Comparison of ENCODE assay signal across 9 mouse cellular contexts in genomic region chr13:24832131-24832810, GRCm38 (mm10). TPM values are rescaled to one million over a fixed set of nuclear protein-coding genes. Genes with fewer than 3 reads are reported as not detected.
DNase-seq lines count a peak whose midpoint lies in the region; ATAC-seq lines count a peak whose summit lies in the region.
"Had no signal": no experiment of that assay in that cellular context is flagged by ENCODE, and none has a peak within 500 bp of the region (broad histone marks: within the 10 kb centered on the region; RNA-seq: fewer than 3 reads in every experiment).

No protein-coding gene starts in this region.

- H3K9ac ChIP-seq in limb, embryonic 15.5 days: peak overlapping the region; percentile 95

- DNase-seq in frontal cortex, postnatal 25 days (ENCODE audit: low spot score in 2 of 2): no peak
- DNase-seq in 416B (ENCODE audit: low read depth): peak; percentile 44
- no peak for DNase-seq in right cerebral cortex, adult 18-20 months
- no peak for DNase-seq in cerebellum, adult 9-10 months
- DNase-seq in cerebellum, postnatal 36 days: no peak

- H3K4me1 ChIP-seq in limb, embryonic 15.5 days: peaks cover 22% of the 10 kb centered on the region

- no peaks in the 10 kb centered on the region for H3K9me3 ChIP-seq in limb, embryonic 15.5 days

- peak overlapping the region; percentile 92 for H3K27ac ChIP-seq in limb, embryonic 15.5 days

- ATAC-seq in frontal cortex, adult (ENCODE audit: low TSS enrichment): peak; percentile 8; the same call in 1 of the 2 replicates
- 0 out of 2 replicates have a peak, but pooled peaks have one; percentile 12 for ATAC-seq in erythroblast, adult 5-6 weeks (replicated peaks; ENCODE audit: low FRiP score, poor library complexity, severe bottlenecking)
- no peak for ATAC-seq in limb, embryonic 15.5 days (ENCODE audit: insufficient number of reproducible peaks, low FRiP score, low TSS enrichment, low read depth)

- no peaks in the 10 kb centered on the region for H3K27me3 ChIP-seq in limb, embryonic 15.5 days

- peaks cover 2% of the 10 kb centered on the region for H3K36me3 ChIP-seq in limb, embryonic 15.5 days

- WGBS in limb, embryonic 15.5 days: 3% methylated on average over 21 of the region's 21 CpGs

- peak overlapping the region; percentile 66 for H3K4me2 ChIP-seq in limb, embryonic 15.5 days

- H3K4me3 ChIP-seq in limb, embryonic 15.5 days: peak overlapping the region; percentile 95

RNA-seq across cellular contexts. Expression of gene Tdp2, which starts 0.8 kb away (rescaled TPM):
- 16.3 and 25.7 TPM in 2 replicates for total RNA-seq in erythroblast, adult 5-6 weeks (2015; ENCODE audit: low replicate concordance)
- 16.3 and 17.6 TPM in 2 replicates for total RNA-seq in erythroblast, adult 5-6 weeks (2017; ENCODE audit: low replicate concordance)
- 44.3 and 46.2 TPM in 2 replicates for polyA plus RNA-seq in limb, embryonic 15.5 days (2015; fragmentation: Nextera tagmentation; extraction: Ambion mirVana)

RNA-seq across cellular contexts. Expression of gene Acot13, which starts 0.9 kb away (rescaled TPM):
- 27.8 and 32.5 TPM in 2 replicates for total RNA-seq in erythroblast, adult 5-6 weeks (2015; ENCODE audit: low replicate concordance)
- 12.4 and 17.3 TPM in 2 replicates for total RNA-seq in erythroblast, adult 5-6 weeks (2017; ENCODE audit: low replicate concordance)
- polyA plus RNA-seq in limb, embryonic 15.5 days (2015; fragmentation: Nextera tagmentation; extraction: Ambion mirVana): 66.3 and 75.3 TPM in 2 replicates

RNA-seq across cellular contexts. Expression of gene D130043K22Rik, which starts 12.7 kb away (rescaled TPM):
- 0.21 TPM in 1 of 2 replicates, not detected in the other for total RNA-seq in erythroblast, adult 5-6 weeks (2015; ENCODE audit: low replicate concordance)
- 0.14 and 0.34 TPM in 2 replicates for total RNA-seq in erythroblast, adult 5-6 weeks (2017; ENCODE audit: low replicate concordance)
- polyA plus RNA-seq in limb, embryonic 15.5 days (2015; fragmentation: Nextera tagmentation; extraction: Ambion mirVana): 0.04 and 0.06 TPM in 2 replicates
- total RNA-seq: hematopoietic stem cell, adult 5-6 weeks had no signal

RNA-seq across cellular contexts. Expression of gene BC005537, which starts 30.8 kb away (rescaled TPM):
- total RNA-seq in erythroblast, adult 5-6 weeks (2015; ENCODE audit: low replicate concordance): 110 and 132 TPM in 2 replicates
- total RNA-seq in erythroblast, adult 5-6 weeks (2017; ENCODE audit: low replicate concordance): 106 and 118 TPM in 2 replicates
- 14.1 and 15.0 TPM in 2 replicates for polyA plus RNA-seq in limb, embryonic 15.5 days (2015; fragmentation: Nextera tagmentation; extraction: Ambion mirVana)
